9 mouse cellular contexts compared by ENCODE assay signal in the genomic region with DNA sequence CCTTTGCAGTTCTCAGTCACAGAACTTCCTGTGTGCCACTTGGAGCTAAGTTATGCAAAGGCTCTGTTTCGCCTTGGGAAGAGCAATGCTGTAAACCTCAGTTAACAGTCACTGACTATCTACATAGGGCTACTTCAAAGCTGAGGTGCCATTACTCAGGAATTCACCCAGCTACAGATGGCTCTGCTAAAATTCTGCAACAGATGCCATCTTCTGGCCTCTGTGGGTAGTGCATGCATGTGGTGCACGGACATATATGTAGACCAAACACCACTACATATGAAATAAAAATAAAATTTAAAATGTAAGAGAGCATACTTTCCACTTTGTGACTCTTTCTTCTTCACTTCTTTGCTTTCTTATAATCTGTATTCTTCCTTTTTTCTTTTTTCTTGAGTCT. TPM values are rescaled to one million over a fixed set of nuclear protein-coding genes. Genes with fewer than 3 reads are reported as not detected.
DNase-seq lines count a peak whose midpoint lies in the region; ATAC-seq and TF ChIP-seq lines count a peak whose summit lies in the region.
"Had no signal": no experiment of that assay in that cellular context is flagged by ENCODE, and none has a peak within 500 bp of the region (broad histone marks: within the 10 kb centered on the region; RNA-seq: fewer than 3 reads in every experiment).

No protein-coding gene starts in this region.

- DNase-seq in thymus, adult 2 months, result peak; percentile 62
- DNase-seq in thymus, adult 18-20 months, result no peak
- peak; percentile 50 for DNase-seq in adrenal gland, adult 2 months
- peak; percentile 62 for DNase-seq in embryo, embryonic 11.5 days (ENCODE audit: low read depth, low spot score)
- DNase-seq in kidney, adult 18-20 months, result peak; percentile 69
- DNase-seq in limb, embryonic 10.5 days (ENCODE audit: low spot score), result peak; percentile 77
- peak; percentile 45 for DNase-seq in retina, postnatal 7 days (ENCODE audit: low read depth, low spot score)

- no peak overlapping the region for H3K4me3 ChIP-seq in thymus, adult 2 months (ENCODE audit: control insufficient read depth, insufficient read depth, low read length)
- H3K4me3 ChIP-seq in limb, embryonic 10.5 days, result no peak overlapping the region

- no peaks in the 10 kb centered on the region for H3K9me3 ChIP-seq in limb, embryonic 10.5 days (replicated peaks)

- no peaks in the 10 kb centered on the region for H3K4me1 ChIP-seq in thymus, adult 2 months (replicated peaks; ENCODE audit: control insufficient read depth, insufficient read depth, low read length)
- H3K4me1 ChIP-seq in limb, embryonic 10.5 days, result no peaks in the 10 kb centered on the region

- no peak overlapping the region for H3K27ac ChIP-seq in thymus, adult 2 months (ENCODE audit: control insufficient read depth, insufficient read depth, low read length)
- H3K27ac ChIP-seq in limb, embryonic 10.5 days, result no peak overlapping the region

- ATAC-seq in megakaryocyte, adult 5-6 weeks (ENCODE audit: poor library complexity, severe bottlenecking), result no peak; the same call in 1 of the 2 replicates

- no peaks in the 10 kb centered on the region for H3K36me3 ChIP-seq in thymus, adult 2 months (ENCODE audit: control insufficient read depth, insufficient read depth, low read length)
- no peaks in the 10 kb centered on the region for H3K36me3 ChIP-seq in limb, embryonic 10.5 days

- H3K27me3 ChIP-seq in thymus, adult 2 months (ENCODE audit: control insufficient read depth, insufficient read depth, low read length), result no peaks in the 10 kb centered on the region
- H3K27me3 ChIP-seq in limb, embryonic 10.5 days (ENCODE audit: low read depth, poor library complexity, severe bottlenecking), result no peaks in the 10 kb centered on the region

- no peak for TF ChIP-seq CTCF in thymus, adult 2 months (IDR thresholded peaks at IDR 0.05; ENCODE audit: borderline replicate concordance, control insufficient read depth, extremely low read depth, insufficient read depth, low read length, poor library complexity)

- no peak for TF ChIP-seq POLR2A in thymus, adult 2 months (IDR thresholded peaks at IDR 0.05; ENCODE audit: control insufficient read depth, extremely low read depth, insufficient read depth, low read length, poor library complexity)

- 37% methylated on average over 2 of the region's 2 CpGs for WGBS in thymus, adult 2 months
- WGBS in limb, embryonic 10.5 days, result 28% methylated on average over 2 of the region's 2 CpGs

RNA-seq across cellular contexts. Expression of a gene that starts 15.2 kb away (rescaled TPM):
- polyA plus RNA-seq in thymus, adult 2 months (2012; rRNA removed), result 0.16 and 0.18 TPM in 2 replicates
- not detected for total RNA-seq in adrenal gland, adult 2 months (2021)
- not detected in 2 replicates for polyA plus RNA-seq in adrenal gland, adult 2 months (2012; rRNA removed)
- not detected in 2 replicates for polyA plus RNA-seq in limb, embryonic 10.5 days (2016; fragmentation: Nextera tagmentation; extraction: Ambion mirVana)
- not detected in 2 replicates for total RNA-seq in megakaryocyte, adult 5-6 weeks (2015)
- not detected in 2 replicates for total RNA-seq in megakaryocyte, adult 5-6 weeks (2017)

RNA-seq across cellular contexts. Expression of a gene that starts 22.5 kb away (rescaled TPM):
- 0.10 and 0.12 TPM in 2 replicates for polyA plus RNA-seq in thymus, adult 2 months (2012; rRNA removed)
- total RNA-seq in adrenal gland, adult 2 months (2021), result not detected
- not detected in 2 replicates for polyA plus RNA-seq in adrenal gland, adult 2 months (2012; rRNA removed)
- 0.23 TPM in 1 of 2 replicates, not detected in the other for polyA plus RNA-seq in limb, embryonic 10.5 days (2016; fragmentation: Nextera tagmentation; extraction: Ambion mirVana)
- total RNA-seq in megakaryocyte, adult 5-6 weeks (2015), result not detected in 2 replicates
- not detected in 2 replicates for total RNA-seq in megakaryocyte, adult 5-6 weeks (2017)
- polyA plus RNA-seq: heart, embryonic 16.5 days had no signal

RNA-seq across cellular contexts. Expression of a gene that starts 30.2 kb away (rescaled TPM):
- not detected in 2 replicates for polyA plus RNA-seq in thymus, adult 2 months (2012; rRNA removed)
- not detected for total RNA-seq in adrenal gland, adult 2 months (2021)
- polyA plus RNA-seq in adrenal gland, adult 2 months (2012; rRNA removed), result not detected in 2 replicates
- not detected in 2 replicates for polyA plus RNA-seq in limb, embryonic 10.5 days (2016; fragmentation: Nextera tagmentation; extraction: Ambion mirVana)
- total RNA-seq in megakaryocyte, adult 5-6 weeks (2015), result not detected in 2 replicates
- total RNA-seq in megakaryocyte, adult 5-6 weeks (2017), result not detected in 2 replicates
- polyA plus RNA-seq: heart, embryonic 16.5 days had no signal

RNA-seq across cellular contexts. Expression of a gene that starts 43.3 kb away (rescaled TPM):
- 0.05 and 0.13 TPM in 2 replicates for polyA plus RNA-seq in thymus, adult 2 months (2012; rRNA removed)
- not detected for total RNA-seq in adrenal gland, adult 2 months (2021)
- polyA plus RNA-seq in adrenal gland, adult 2 months (2012; rRNA removed), result not detected in 2 replicates
- polyA plus RNA-seq in limb, embryonic 10.5 days (2016; fragmentation: Nextera tagmentation; extraction: Ambion mirVana), result not detected in 2 replicates
- not detected in 2 replicates for total RNA-seq in megakaryocyte, adult 5-6 weeks (2015)
- total RNA-seq in megakaryocyte, adult 5-6 weeks (2017), result not detected in 2 replicates
- polyA plus RNA-seq: heart, embryonic 16.5 days had no signal

Comparison
In these comparisons a context has a peak if more than half of its experiments do, and no peak if none do; other contexts are left out.
1. DNase-seq: peak in thymus, adult 2 months (single experiment), adrenal gland, adult 2 months (single experiment), embryo, embryonic 11.5 days (single experiment), kidney, adult 18-20 months (single experiment), limb, embryonic 10.5 days (single experiment) and retina, postnatal 7 days (single experiment); none in thymus, adult 18-20 months (0 of 2).